Mouse (Mus musculus): ENCODE results near the gene Wnk1. TPM values are rescaled to one million over a fixed set of nuclear protein-coding genes. Genes with fewer than 3 reads are reported as not detected.

Gene Wnk1
- total and polyA plus RNA-seq, 3 experiments, result 157 to 369 (median 354) TPM

- H3K36me3 ChIP-seq (ENCODE audit: control insufficient read depth, insufficient read depth, low read length), result no peaks in the 10 kb centered on the region
- 85% methylated on average over 6 of the region's 6 CpGs for WGBS
- H3K4me1 ChIP-seq (ENCODE audit: control insufficient read depth, insufficient read depth, low read length), result no peaks in the 10 kb centered on the region
- H3K27me3 ChIP-seq (ENCODE audit: control insufficient read depth, insufficient read depth, low read length), result no peaks in the 10 kb centered on the region
- TF ChIP-seq POLR2A (IDR thresholded peaks at IDR 0.05; ENCODE audit: insufficient read depth, low read depth, low read length) (no peak), EP300 (IDR thresholded peaks at IDR 0.05; ENCODE audit: insufficient read depth, low read depth, low read length) (no peak), CTCF (IDR thresholded peaks at IDR 0.05) (no peak)
- DNase-seq, result no peak
- H3K27ac ChIP-seq, result no peak overlapping the region
- no peak overlapping the region for H3K9ac ChIP-seq (ENCODE audit: low read depth, low read length)
- H3K79me2 ChIP-seq (replicated peaks; ENCODE audit: control insufficient read depth, insufficient read depth, low read length), result no peaks in the 10 kb centered on the region
- intact Hi-C loops (cut with DNase I), result no loop called here
- no peak overlapping the region for H3K4me3 ChIP-seq
Measured at GRCm38 (mm10) chr6:120082251-120082950, 43.9 kb upstream of the Wnk1 start.

- H3K9ac ChIP-seq (ENCODE audit: low read depth, low read length), result no peak overlapping the region
- H3K4me1 ChIP-seq (ENCODE audit: control insufficient read depth, insufficient read depth, low read length), result no peaks in the 10 kb centered on the region
- no peak for DNase-seq
- H3K79me2 ChIP-seq (replicated peaks; ENCODE audit: control insufficient read depth, insufficient read depth, low read length), result no peaks in the 10 kb centered on the region
- TF ChIP-seq EP300 (IDR thresholded peaks at IDR 0.05; ENCODE audit: insufficient read depth, low read depth, low read length), result no peak
- no peak for TF ChIP-seq POLR2A (IDR thresholded peaks at IDR 0.05; ENCODE audit: insufficient read depth, low read depth, low read length)
- no peak for TF ChIP-seq CTCF (IDR thresholded peaks at IDR 0.05)
- WGBS, result 75% methylated on average over 4 of the region's 4 CpGs
- no peak overlapping the region for H3K4me3 ChIP-seq
- no peaks in the 10 kb centered on the region for H3K36me3 ChIP-seq (ENCODE audit: control insufficient read depth, insufficient read depth, low read length)
- H3K27ac ChIP-seq, result no peak overlapping the region
- H3K27me3 ChIP-seq (ENCODE audit: control insufficient read depth, insufficient read depth, low read length), result no peaks in the 10 kb centered on the region
- intact Hi-C loops (cut with DNase I), result no loop called here
Measured at GRCm38 (mm10) chr6:120081516-120081915, 43.0 kb upstream of the Wnk1 start.

- intact Hi-C loops (cut with DNase I), result no loop called here
- TF ChIP-seq CTCF (IDR thresholded peaks at IDR 0.05), result no peak
- no peak for TF ChIP-seq EP300 (IDR thresholded peaks at IDR 0.05; ENCODE audit: insufficient read depth, low read depth, low read length)
- TF ChIP-seq POLR2A (IDR thresholded peaks at IDR 0.05; ENCODE audit: insufficient read depth, low read depth, low read length), result no peak
Measured at GRCm38 (mm10) chr6:120079547-120079946, 41.1 kb upstream of the Wnk1 start.

GRCm38 (mm10) chr6:120076619-120077450 is 38.4 kb upstream of the Wnk1 start:
- no peak overlapping the region for H3K27ac ChIP-seq
- H3K27me3 ChIP-seq (ENCODE audit: control insufficient read depth, insufficient read depth, low read length), result no peaks in the 10 kb centered on the region
- WGBS, result 74% methylated on average over 6 of the region's 6 CpGs
- no peaks in the 10 kb centered on the region for H3K79me2 ChIP-seq (replicated peaks; ENCODE audit: control insufficient read depth, insufficient read depth, low read length)
- H3K4me1 ChIP-seq (ENCODE audit: control insufficient read depth, insufficient read depth, low read length), result no peaks in the 10 kb centered on the region
- TF ChIP-seq POLR2A (IDR thresholded peaks at IDR 0.05; ENCODE audit: insufficient read depth, low read depth, low read length), result no peak
- no peak for TF ChIP-seq EP300 (IDR thresholded peaks at IDR 0.05; ENCODE audit: insufficient read depth, low read depth, low read length)
- no peak for TF ChIP-seq CTCF (IDR thresholded peaks at IDR 0.05)
- no peak for DNase-seq
- no peak overlapping the region for H3K9ac ChIP-seq (ENCODE audit: low read depth, low read length)
- no peaks in the 10 kb centered on the region for H3K36me3 ChIP-seq (ENCODE audit: control insufficient read depth, insufficient read depth, low read length)
- intact Hi-C loops (cut with DNase I), result no loop called here
- H3K4me3 ChIP-seq, result no peak overlapping the region

More at GRCm38 (mm10) chr6:120079547-120079946, 41.1 kb upstream of the Wnk1 start:
- 75% methylated on average over 10 of the region's 10 CpGs for whole genome bisulfite sequencing
- Histone ChIP-seq H3K27ac (no peak overlapping the region), H3K27me3 (ENCODE audit: control insufficient read depth, insufficient read depth, low read length) (no peaks in the 10 kb centered on the region), H3K4me1 (ENCODE audit: control insufficient read depth, insufficient read depth, low read length) (no peaks in the 10 kb centered on the region), H3K79me2 (replicated peaks; ENCODE audit: control insufficient read depth, insufficient read depth, low read length) (no peaks in the 10 kb centered on the region), H3K36me3 (ENCODE audit: control insufficient read depth, insufficient read depth, low read length) (no peaks in the 10 kb centered on the region), H3K4me3 (no peak overlapping the region), H3K9ac (ENCODE audit: low read depth, low read length) (no peak overlapping the region)
- DNase-seq, result no peak

GRCm38 (mm10) chr6:120072630-120073029 is 34.2 kb upstream of the Wnk1 start:
- TF ChIP-seq CTCF (IDR thresholded peaks at IDR 0.05), result no peak
- TF ChIP-seq POLR2A (IDR thresholded peaks at IDR 0.05; ENCODE audit: insufficient read depth, low read depth, low read length), result no peak
- TF ChIP-seq EP300 (IDR thresholded peaks at IDR 0.05; ENCODE audit: insufficient read depth, low read depth, low read length), result no peak
- H3K27me3 ChIP-seq (ENCODE audit: control insufficient read depth, insufficient read depth, low read length), result no peaks in the 10 kb centered on the region
- no peak overlapping the region for H3K27ac ChIP-seq
- no peaks in the 10 kb centered on the region for H3K79me2 ChIP-seq (replicated peaks; ENCODE audit: control insufficient read depth, insufficient read depth, low read length)
- H3K36me3 ChIP-seq (ENCODE audit: control insufficient read depth, insufficient read depth, low read length), result no peaks in the 10 kb centered on the region
- DNase-seq, result no peak
- no peak overlapping the region for H3K9ac ChIP-seq (ENCODE audit: low read depth, low read length)
- 77% methylated on average over 2 of the region's 2 CpGs for WGBS
- H3K4me1 ChIP-seq (ENCODE audit: control insufficient read depth, insufficient read depth, low read length), result no peaks in the 10 kb centered on the region
- H3K4me3 ChIP-seq, result no peak overlapping the region
- intact Hi-C loops (cut with DNase I), result no loop called here

- no peak overlapping the region for H3K27ac ChIP-seq
- no peak overlapping the region for H3K9ac ChIP-seq (ENCODE audit: low read depth, low read length)
- DNase-seq, result no peak
- H3K4me3 ChIP-seq, result no peak overlapping the region
- TF ChIP-seq POLR2A (IDR thresholded peaks at IDR 0.05; ENCODE audit: insufficient read depth, low read depth, low read length) (no peak), CTCF (IDR thresholded peaks at IDR 0.05) (no peak), EP300 (IDR thresholded peaks at IDR 0.05; ENCODE audit: insufficient read depth, low read depth, low read length) (no peak)
- H3K36me3 ChIP-seq (ENCODE audit: control insufficient read depth, insufficient read depth, low read length), result no peaks in the 10 kb centered on the region
- H3K79me2 ChIP-seq (replicated peaks; ENCODE audit: control insufficient read depth, insufficient read depth, low read length), result no peaks in the 10 kb centered on the region
- 90% methylated on average over 3 of the region's 3 CpGs for WGBS
- H3K27me3 ChIP-seq (ENCODE audit: control insufficient read depth, insufficient read depth, low read length), result no peaks in the 10 kb centered on the region
- no peaks in the 10 kb centered on the region for H3K4me1 ChIP-seq (ENCODE audit: control insufficient read depth, insufficient read depth, low read length)
- intact Hi-C loops (cut with DNase I), result no loop called here
Measured at GRCm38 (mm10) chr6:120069546-120069945, 31.1 kb upstream of the Wnk1 start.

All from heart, adult 2 months (tissue).